Mouse (Mus musculus) ES-E14 (cell line): ENCODE data around the gene Gm38392.

ENCODE experiments used
- CHD2 ChIP-seq: IDR thresholded peaks from 2 replicates; pipeline ENCODE4 v1.6.1; 2014; ENCODE audit warnings: mild to moderate bottlenecking, low read depth, low read length, inconsistent platforms
- HCFC1 ChIP-seq: IDR thresholded peaks from 2 replicates; pipeline ENCODE4 v1.6.1; 2012; ENCODE audit warnings: low read length, inconsistent platforms, borderline replicate concordance; ENCODE audit not compliant: insufficient read depth
- MAFK ChIP-seq: IDR thresholded peaks from 2 replicates; pipeline ENCODE4 v1.6.1; 2014; ENCODE audit warnings: mild to moderate bottlenecking, low read depth, low read length, inconsistent platforms; ENCODE audit not compliant: insufficient read depth
- ZNF384 ChIP-seq: IDR thresholded peaks from 2 replicates; pipeline ENCODE4 v1.6.1; 2012; ENCODE audit warnings: low read depth, low read length, inconsistent platforms

- no peak for TF ChIP-seq HCFC1
- no peak for TF ChIP-seq ZNF384
- no peak for TF ChIP-seq MAFK
- no peak for TF ChIP-seq CHD2
These were observed 47.1 kb upstream of the Gm38392 start for GRCm38 (mm10) chr3:88334029-88334658.
